Mouse (Mus musculus) retina, postnatal 1 day (tissue): ENCODE measurements around the gene Pole2.

Source experiments
- DNase-seq: peaks from one replicate; pipeline ENCODE4 v3.0.0-alpha.2; 2012

The Pole2 gene

GRCm38 (mm10) chr12:69227776-69228466 lies at the start of gene Pole2:
Gene Pole2, minus strand, starts transcription at chr12:69228195.
- peak; percentile 89 for DNase-seq

- no peak for DNase-seq
These were observed 41.0 kb upstream of the Pole2 start for GRCm38 (mm10) chr12:69268956-69269355.

- no peak for DNase-seq
These were observed 40.1 kb upstream of the Pole2 start for GRCm38 (mm10) chr12:69267956-69268632.

DNA sequence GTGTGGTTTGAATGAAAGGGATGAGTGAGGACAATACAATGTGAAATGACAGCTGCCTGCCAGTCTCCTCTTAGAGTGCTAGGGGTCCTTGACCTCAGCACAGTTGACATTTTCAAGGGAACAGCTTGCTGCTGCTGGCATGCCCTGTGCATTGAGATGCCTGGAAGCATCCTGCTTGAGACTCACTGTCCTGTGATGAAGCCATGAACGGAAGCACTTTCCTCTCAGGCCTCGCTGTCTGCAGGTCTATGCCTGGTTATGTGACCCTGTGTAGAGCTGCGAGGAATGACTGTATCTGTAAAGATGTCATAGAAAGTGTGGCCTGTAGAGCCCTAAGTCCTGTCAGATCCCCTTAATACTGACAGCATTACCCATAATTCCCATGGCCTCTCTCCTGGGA lies 37.0 kb upstream of the Pole2 start:
- peak; percentile 24 for DNase-seq

DNA sequence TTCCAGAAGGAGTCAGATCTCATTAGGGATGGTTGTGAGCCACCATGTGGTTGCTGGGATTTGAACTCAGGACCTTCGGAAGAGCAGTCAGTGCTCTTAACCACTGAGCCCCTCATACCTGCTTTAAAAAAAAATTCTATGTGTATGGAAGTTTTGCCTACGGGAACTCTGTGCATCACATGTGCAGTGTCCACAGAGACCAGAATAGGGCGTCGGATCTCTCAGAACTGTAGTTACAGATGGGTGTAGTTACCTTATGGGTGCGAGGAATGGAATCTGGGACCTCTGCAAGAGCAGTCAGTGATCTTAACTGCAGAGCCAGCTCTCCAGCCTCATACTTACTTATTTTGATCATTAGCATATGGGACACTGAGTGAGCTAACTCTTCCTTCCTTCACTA lies 34.3 kb upstream of the Pole2 start:
- DNase-seq = no peak

DNA sequence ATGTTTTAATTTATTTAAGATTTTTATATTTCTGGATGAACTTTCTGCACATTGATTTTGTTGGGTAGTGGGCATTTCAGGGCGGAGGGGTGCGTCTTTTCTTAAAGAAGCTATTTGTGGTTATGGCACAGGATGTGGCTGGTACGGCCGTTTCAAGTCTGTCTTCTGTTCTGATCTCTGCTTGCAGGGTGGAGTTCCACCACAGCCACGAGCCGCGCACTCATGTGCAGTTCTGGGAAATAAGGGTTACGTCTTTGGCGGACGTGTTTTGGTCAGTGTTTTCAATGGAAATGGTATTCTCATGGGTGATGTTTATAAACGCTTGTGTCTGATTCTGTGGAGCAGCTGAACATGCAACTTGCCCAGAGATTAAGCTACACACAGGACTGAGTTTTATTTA lies 29.8 kb upstream of the Pole2 start:
- DNase-seq = no peak

- no peak for DNase-seq
These were observed 25.8 kb upstream of the Pole2 start for GRCm38 (mm10) chr12:69253806-69254205.

DNA sequence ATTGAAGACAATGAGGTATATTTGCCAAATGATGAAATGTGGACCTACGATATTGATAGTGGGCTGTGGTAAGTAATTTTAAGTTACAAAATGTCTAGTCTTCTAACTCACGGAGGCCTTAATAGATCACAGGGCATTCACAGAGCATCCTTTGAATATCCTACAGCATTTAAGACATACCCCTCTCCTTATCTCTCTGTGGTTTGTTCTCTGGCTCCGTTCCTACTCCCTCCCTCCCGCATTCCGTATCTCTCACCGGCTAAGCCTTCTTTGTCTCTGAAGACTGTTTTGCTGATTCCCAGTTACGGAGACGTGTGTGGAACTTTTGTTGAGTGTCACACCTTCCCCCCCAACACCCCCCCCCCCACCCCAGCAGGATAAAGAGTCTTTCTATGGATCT lies 22.8 kb upstream of the Pole2 start:
- DNase-seq = no peak

DNA sequence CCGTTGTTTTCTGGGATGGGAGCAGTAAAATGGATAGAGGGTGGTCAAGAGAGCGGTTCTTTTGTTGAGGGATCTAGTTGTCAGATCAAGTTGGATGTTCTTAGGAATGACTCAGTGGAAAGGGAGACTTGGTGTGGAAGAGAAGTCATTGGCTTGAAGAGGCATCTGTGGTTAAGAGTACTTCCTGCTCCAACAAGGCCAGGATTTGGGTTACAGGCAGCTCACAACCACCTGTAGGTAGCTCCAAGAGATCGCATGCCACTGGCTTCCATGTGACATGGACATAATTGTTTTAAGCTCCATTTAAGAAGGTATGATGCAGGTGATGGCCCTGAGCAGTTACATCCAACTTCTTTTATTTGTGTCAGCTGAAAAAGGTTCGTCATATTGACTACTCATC lies 21.8 kb upstream of the Pole2 start:
- DNase-seq = no peak

GRCm38 (mm10) chr12:69241771-69242431 lies 13.9 kb upstream of the Pole2 start:
- DNase-seq = peak; percentile 87

DNA sequence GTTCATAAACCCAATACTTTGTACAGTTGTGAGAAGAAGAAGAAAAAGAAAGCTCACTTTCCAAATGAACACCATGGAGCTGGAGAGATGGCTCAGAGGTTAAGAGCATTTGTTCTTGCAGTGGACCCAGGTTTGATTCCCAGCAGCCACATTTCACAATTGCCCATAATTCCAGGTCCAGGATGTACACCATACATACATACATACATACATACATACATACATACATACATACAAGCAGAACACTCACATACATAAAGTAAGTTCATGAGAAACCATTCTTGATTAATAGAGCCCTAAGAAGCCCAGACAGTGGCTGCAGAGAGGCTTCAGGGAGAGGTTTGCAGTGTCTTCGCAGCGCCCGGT lies 13.4 kb upstream of the Pole2 start:
- DNase-seq = no peak

GRCm38 (mm10) chr12:69240876-69241275 lies 12.9 kb upstream of the Pole2 start, which contains the start of gene Klhdc1:
Gene Klhdc1, plus strand, starts transcription at chr12:69241176.
- no peak for DNase-seq

GRCm38 (mm10) chr12:69238284-69238683 lies 10.3 kb upstream of the Pole2 start:
- peak; percentile 40 for DNase-seq

GRCm38 (mm10) chr12:69235782-69236181 lies 7.8 kb upstream of the Pole2 start:
- DNase-seq = no peak

GRCm38 (mm10) chr12:69229251-69229650 lies 1.3 kb upstream of the Pole2 start:
- DNase-seq = peak; percentile 31

DNA sequence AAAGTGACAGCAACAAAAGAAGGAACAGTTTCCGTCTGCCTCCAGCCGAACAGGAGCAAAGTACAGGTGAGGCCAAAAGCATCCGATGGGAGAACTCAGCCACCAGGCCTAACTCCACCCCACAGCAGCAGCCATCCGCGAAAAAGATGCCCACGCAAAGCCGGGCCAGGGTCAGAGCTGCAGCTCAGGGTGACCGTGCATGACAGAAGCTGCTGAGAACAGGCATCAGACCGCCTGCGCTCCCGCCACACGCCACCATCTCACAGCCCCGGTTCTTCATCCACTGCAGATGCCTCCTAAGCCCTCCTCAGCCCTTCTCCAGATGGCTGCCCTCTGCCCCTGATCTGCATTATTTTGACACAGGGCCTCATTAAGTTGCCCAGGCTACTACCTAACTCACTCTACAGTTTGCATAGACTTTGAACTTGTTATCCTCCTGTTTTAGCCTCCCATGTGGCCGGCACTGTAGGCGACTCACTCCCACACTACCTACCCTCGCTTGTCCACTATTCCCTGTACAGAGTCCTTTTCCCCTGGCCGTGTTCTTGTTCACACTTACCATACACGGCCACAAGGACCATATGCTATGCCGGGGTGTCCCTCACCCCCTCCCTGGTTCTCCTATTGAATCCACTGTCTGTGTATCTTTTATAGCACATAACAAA lies 7.2 kb downstream of the Pole2 start:
- DNase-seq = no peak

- DNase-seq = no peak
These were observed 11.4 kb downstream of the Pole2 start for GRCm38 (mm10) chr12:69216587-69216986.

- no peak for DNase-seq
These were observed 12.8 kb downstream of the Pole2 start for GRCm38 (mm10) chr12:69215000-69215785.

DNA sequence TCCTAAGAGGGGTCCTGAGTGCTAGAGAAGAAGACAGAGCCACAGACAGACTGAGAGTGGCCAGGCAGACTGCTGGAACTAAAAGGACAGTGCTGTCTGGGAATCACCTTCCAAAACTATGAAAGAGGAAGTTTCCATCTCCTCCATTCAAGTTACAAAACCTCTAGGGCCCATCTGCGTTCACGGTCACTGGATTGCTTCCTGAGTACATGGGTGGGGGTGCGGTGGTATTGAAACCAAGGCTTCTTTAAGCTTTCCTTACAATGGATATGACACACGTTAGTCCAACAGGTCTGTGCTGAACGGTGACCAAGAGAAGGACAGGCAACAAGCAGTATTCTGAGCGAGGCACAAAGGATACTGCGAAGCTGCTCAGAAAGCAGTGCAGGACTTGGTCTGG lies 13.6 kb downstream of the Pole2 start:
- DNase-seq = no peak

- no peak for DNase-seq
These were observed 14.7 kb downstream of the Pole2 start for GRCm38 (mm10) chr12:69213186-69213777.

GRCm38 (mm10) chr12:69211057-69211456 lies 16.9 kb downstream of the Pole2 start:
- DNase-seq = peak; percentile 32
